Mouse (Mus musculus): ENCODE measurements around the gene Casp7. TPM values are rescaled to one million over a fixed set of nuclear protein-coding genes. Genes with fewer than 3 reads are reported as not detected.
"Not testable (repeated sequence)": the region's sequence is repeated elsewhere in the genome, so short reads cannot be mapped to it uniquely, and the experiment has no call there.

Casp7 gene
- total RNA-seq, 4 experiments from 2014 or later: 3.1 to 5.9 (median 4.7) TPM

GRCm38 (mm10) chr19:56385546-56385945, 11.4 kb upstream of the Casp7 start:
- DNase-seq (ENCODE audit: low spot score in 2 of 2): no peak

GRCm38 (mm10) chr19:56386095-56386494, 10.8 kb upstream of the Casp7 start:
- no peak for DNase-seq (ENCODE audit: low spot score in 2 of 2)

- no peak for DNase-seq (ENCODE audit: low spot score in 2 of 2)
Observed at GRCm38 (mm10) chr19:56387726-56388302, 9.1 kb upstream of the Casp7 start.

GRCm38 (mm10) chr19:56389176-56389575, 7.8 kb upstream of the Casp7 start:
- DNase-seq (ENCODE audit: low spot score in 2 of 2): peak; percentile 62 to 78

GRCm38 (mm10) chr19:56389879-56390278, 7.0 kb upstream of the Casp7 start, which contains the start of gene Nrap:
Nrap (minus strand) TSS chr19:56390037.
- peak; percentile 48 to 73 for DNase-seq (ENCODE audit: low spot score in 2 of 2)

- DNase-seq (ENCODE audit: low spot score in 2 of 2): no peak
Observed at GRCm38 (mm10) chr19:56391307-56392046, 5.5 kb upstream of the Casp7 start.

- no peak for DNase-seq (ENCODE audit: low spot score in 2 of 2)
Observed at GRCm38 (mm10) chr19:56393311-56393866, 3.5 kb upstream of the Casp7 start.

- no peak for DNase-seq (ENCODE audit: low spot score in 2 of 2)
Observed at GRCm38 (mm10) chr19:56395183-56395935, 1.6 kb upstream of the Casp7 start.

GRCm38 (mm10) chr19:56396227-56396626, 702 bp upstream of the Casp7 start:
- DNase-seq (ENCODE audit: low spot score in 2 of 2): no peak

- no peak for DNase-seq (ENCODE audit: low spot score in 2 of 2)
Observed at GRCm38 (mm10) chr19:56397663-56398527, 966 bp downstream of the Casp7 start.

GRCm38 (mm10) chr19:56398528-56398795, 1.5 kb downstream of the Casp7 start:
- no peak for DNase-seq (ENCODE audit: low spot score in 2 of 2)

- DNase-seq (ENCODE audit: low spot score in 2 of 2): peak; percentile 68 to 69
Observed at GRCm38 (mm10) chr19:56400200-56400599, 3.3 kb downstream of the Casp7 start.

- no peak for DNase-seq (ENCODE audit: low spot score in 2 of 2)
Observed at GRCm38 (mm10) chr19:56401864-56402263, 4.9 kb downstream of the Casp7 start.

- no peak for DNase-seq (ENCODE audit: low spot score in 2 of 2)
Observed at GRCm38 (mm10) chr19:56405824-56406223, 8.9 kb downstream of the Casp7 start.

GRCm38 (mm10) chr19:56406581-56406980, 9.7 kb downstream of the Casp7 start:
- DNase-seq (ENCODE audit: low spot score in 2 of 2): peak; percentile 50 to 69

GRCm38 (mm10) chr19:56409884-56410283, 13.0 kb downstream of the Casp7 start:
- not testable (repeated sequence) for DNase-seq (ENCODE audit: low spot score in 2 of 2)

GRCm38 (mm10) chr19:56418404-56418803, 21.5 kb downstream of the Casp7 start:
- no peak for DNase-seq (ENCODE audit: low spot score in 2 of 2)

- no peak for DNase-seq (ENCODE audit: low spot score in 2 of 2)
Observed at GRCm38 (mm10) chr19:56419452-56419851, 22.5 kb downstream of the Casp7 start.

- DNase-seq (ENCODE audit: low spot score in 2 of 2): no peak
Observed at GRCm38 (mm10) chr19:56420345-56420744, 23.4 kb downstream of the Casp7 start.

- DNase-seq (ENCODE audit: low spot score in 2 of 2): peak; percentile 75 to 82
Observed at GRCm38 (mm10) chr19:56422476-56423338, 25.8 kb downstream of the Casp7 start.

Data from gastrocnemius, adult 8-10 months (tissue).